Mouse (Mus musculus): ENCODE results near the gene Mtus2. TPM values are rescaled to one million over a fixed set of nuclear protein-coding genes. Genes with fewer than 3 reads are reported as not detected.

Mtus2 gene
- polyA plus RNA-seq, 1 experiment from 2014 or later, result 43.1 TPM

DNA sequence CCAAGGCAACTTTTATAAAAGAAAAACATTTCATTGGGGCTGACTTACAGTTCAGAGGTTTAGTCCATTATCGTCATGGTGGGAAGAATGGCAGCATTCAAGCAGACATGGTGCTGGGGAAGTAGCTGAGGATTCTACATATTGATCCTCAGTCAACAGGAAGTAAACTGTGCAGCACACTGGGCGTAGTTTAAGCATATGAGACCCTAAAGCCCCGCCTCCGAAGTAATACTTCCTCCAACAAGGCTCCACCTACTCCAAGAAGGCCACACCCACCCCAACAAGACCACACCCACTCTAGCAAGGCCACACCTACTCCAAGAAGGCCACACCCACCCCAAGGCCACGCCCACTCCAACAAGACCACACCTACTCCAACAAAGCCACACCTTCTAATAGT is 55.0 kb downstream of the Mtus2 start:
- no peaks in the 10 kb centered on the region for H3K36me3 ChIP-seq
- ATAC-seq (ENCODE audit: low FRiP score, low read depth), result no peak
- no peak overlapping the region for H3K4me2 ChIP-seq
- H3K9ac ChIP-seq, result no peak overlapping the region
- no peaks in the 10 kb centered on the region for H3K27me3 ChIP-seq
- H3K4me1 ChIP-seq (replicated peaks), result no peaks in the 10 kb centered on the region
- no peaks in the 10 kb centered on the region for H3K9me3 ChIP-seq
- H3K27ac ChIP-seq (replicated peaks), result no peak overlapping the region
- 87% methylated on average over 5 of the region's 5 CpGs for WGBS
- no peak overlapping the region for H3K4me3 ChIP-seq

DNA sequence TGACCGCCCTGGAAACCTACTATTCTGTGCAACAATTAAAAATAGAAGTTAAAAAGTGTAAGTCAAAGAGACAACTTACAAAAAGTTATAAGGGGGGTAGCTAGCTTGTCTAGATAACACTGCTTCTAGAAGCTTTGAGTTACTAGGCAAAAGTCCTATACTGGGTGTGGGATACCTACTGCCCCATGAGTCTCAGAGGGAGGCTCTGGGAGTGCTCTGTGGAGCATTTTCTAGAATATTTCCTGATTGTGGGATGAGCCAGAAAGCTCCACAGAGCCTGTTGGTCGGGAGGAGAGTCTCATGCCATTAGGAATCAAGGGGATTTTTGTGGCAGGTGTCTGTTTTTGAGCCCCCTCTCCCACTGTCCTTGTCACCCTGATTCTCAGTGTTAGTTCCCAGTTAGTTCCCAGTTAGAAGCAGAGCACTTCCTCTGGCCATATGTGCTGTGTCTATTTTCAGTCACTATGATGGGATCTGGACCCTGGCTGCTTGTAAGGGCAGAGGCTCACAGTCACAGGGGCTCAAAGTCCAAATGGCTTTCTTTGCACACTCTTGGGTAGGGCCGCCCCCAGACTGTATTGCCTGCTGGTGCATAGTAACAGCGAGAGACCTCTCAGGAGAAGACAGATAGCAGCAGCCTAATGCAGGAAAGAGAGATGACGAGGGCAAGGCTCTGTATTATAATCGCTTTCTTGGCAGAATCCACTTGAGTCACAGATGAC is 57.2 kb downstream of the Mtus2 start:
- H3K4me3 ChIP-seq, result no peak overlapping the region
- no peaks in the 10 kb centered on the region for H3K4me1 ChIP-seq (replicated peaks)
- no peak for ATAC-seq (ENCODE audit: low FRiP score, low read depth)
- no peak overlapping the region for H3K27ac ChIP-seq (replicated peaks)
- no peak overlapping the region for H3K4me2 ChIP-seq
- no peaks in the 10 kb centered on the region for H3K9me3 ChIP-seq
- H3K9ac ChIP-seq, result no peak overlapping the region
- no peaks in the 10 kb centered on the region for H3K27me3 ChIP-seq
- WGBS, result 76% methylated on average over 6 of the region's 6 CpGs
- H3K36me3 ChIP-seq, result no peaks in the 10 kb centered on the region

DNA sequence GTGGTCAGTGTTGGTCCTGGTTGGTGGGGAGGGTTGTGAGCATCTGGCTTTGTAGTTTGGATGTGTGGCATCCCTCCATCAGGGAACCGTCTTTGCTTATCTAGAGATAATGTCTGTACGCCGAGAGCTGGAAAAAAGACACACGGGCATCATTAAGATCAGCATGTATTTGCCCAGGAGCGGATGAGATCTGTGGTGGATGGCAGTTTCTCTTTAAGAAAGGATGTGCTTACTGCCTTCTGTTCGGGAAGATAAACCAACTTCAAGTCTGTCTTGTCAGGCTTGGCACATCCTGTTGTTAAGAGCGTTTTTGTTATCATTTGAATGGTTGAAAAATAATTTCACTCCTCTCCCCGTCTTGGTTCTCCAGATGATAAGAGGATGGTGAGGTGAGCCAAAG is 58.3 kb downstream of the Mtus2 start:
- no peak overlapping the region for H3K27ac ChIP-seq (replicated peaks)
- no peak overlapping the region for H3K9ac ChIP-seq
- no peaks in the 10 kb centered on the region for H3K36me3 ChIP-seq
- H3K4me3 ChIP-seq, result no peak overlapping the region
- H3K4me2 ChIP-seq, result no peak overlapping the region
- no peaks in the 10 kb centered on the region for H3K27me3 ChIP-seq
- 75% methylated on average over 8 of the region's 8 CpGs for WGBS
- H3K9me3 ChIP-seq, result no peaks in the 10 kb centered on the region
- no peaks in the 10 kb centered on the region for H3K4me1 ChIP-seq (replicated peaks)
- no peak for ATAC-seq (ENCODE audit: low FRiP score, low read depth)

DNA sequence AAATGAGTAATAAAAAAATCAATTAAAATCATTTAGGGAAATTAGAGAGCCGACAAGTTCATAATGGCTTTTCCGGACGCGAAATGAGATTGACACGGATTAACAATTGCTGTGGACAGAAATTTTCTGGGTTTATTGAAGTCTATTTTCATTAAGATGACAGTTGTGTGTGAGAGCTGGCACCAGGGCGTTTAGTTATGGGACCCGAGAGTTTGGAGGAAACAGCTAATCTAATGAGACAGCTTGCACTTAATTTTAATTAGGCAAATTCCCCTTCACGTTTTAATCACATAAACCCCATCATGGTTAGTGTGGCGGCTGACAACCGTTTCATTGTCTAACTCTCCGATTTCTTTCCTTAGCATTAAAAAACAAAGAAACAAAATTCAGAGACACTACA is 60.3 kb downstream of the Mtus2 start:
- no peak for ATAC-seq (ENCODE audit: low FRiP score, low read depth)
- WGBS, result 59% methylated on average over 11 of the region's 11 CpGs
- Histone ChIP-seq H3K4me3 (no peak overlapping the region), H3K4me1 (replicated peaks) (no peaks in the 10 kb centered on the region), H3K4me2 (no peak overlapping the region), H3K36me3 (no peaks in the 10 kb centered on the region), H3K27ac (replicated peaks) (no peak overlapping the region), H3K9ac (no peak overlapping the region), H3K9me3 (no peaks in the 10 kb centered on the region), H3K27me3 (no peaks in the 10 kb centered on the region)

DNA sequence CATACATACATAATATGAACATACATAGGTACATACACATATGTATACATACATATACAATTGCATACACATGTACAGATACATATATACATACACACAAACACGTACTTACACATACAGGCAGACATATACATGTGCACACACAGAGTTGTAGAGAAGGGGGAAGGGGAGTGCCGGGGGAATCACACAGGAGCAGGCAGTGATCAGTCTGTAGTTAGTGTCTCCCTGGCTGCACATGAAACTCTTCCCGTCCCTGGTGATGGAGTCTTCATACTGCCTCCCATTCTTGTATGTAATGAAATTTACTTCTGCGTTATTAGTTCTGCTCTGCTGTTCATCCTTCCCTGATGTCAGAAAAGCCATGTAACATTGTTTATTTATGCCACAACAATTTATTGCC is 65.7 kb downstream of the Mtus2 start:
- Histone ChIP-seq H3K27ac (replicated peaks) (peak overlapping the region; percentile 22; the same call in 1 of the 2 replicates), H3K27me3 (no peaks in the 10 kb centered on the region), H3K9ac (no peak overlapping the region), H3K4me2 (no peak overlapping the region), H3K4me1 (replicated peaks) (peaks cover 8% of the 10 kb centered on the region; the same call in 1 of the 2 replicates), H3K4me3 (no peak overlapping the region), H3K36me3 (no peaks in the 10 kb centered on the region), H3K9me3 (no peaks in the 10 kb centered on the region)
- 67% methylated on average over 4 of the region's 4 CpGs for WGBS
- peak; percentile 49; the same call in 1 of the 2 replicates for ATAC-seq (ENCODE audit: low FRiP score, low read depth)

DNA sequence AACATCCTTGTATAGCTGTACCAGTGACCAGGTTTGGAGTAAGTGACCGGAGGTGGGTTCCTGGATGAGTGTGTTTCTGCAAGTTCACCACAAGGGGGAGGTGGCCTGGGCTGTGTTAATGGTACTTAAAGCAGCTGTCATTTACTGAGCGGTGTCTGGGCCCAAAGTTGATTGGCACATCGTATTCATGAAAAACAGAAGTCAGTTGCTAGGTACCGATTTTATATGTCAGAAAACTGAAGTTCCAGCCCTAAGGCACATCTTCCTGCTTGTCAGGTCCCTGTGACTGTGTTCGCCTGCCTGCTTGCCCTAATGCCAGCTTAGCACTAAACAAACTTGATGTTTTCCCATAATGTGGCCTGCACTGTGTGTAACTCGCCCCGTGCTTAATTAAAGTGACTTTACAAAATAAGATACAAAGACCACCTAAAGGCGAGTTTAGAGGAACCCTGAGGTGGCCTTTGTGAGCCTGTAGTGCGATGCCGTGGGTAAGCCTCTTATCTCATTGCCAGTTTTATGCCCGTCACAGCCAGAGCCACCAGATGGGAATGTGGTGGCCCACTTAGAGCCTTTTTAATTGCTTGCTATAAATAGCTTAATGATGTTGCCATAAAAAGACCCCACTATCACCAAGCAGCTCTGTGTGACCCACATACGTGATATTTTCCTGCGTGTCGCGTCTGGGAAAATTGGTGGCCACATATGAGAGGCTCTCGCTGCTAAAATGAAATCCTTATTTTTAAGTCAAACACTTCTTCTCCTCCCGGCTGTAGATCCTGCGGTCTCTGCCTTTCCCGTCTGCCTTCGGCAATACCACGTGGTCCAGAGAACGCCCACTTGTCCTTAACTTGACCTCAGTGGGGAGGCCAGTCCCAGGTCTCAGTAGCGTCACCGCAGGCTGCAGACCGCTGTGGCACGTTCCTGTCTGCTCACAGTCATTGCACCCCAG is 69.6 kb downstream of the Mtus2 start:
- Histone ChIP-seq H3K4me3 (no peak overlapping the region), H3K4me2 (no peak overlapping the region), H3K9ac (no peak overlapping the region), H3K36me3 (no peaks in the 10 kb centered on the region), H3K4me1 (replicated peaks) (peaks cover 8% of the 10 kb centered on the region; the same call in 1 of the 2 replicates), H3K27me3 (no peaks in the 10 kb centered on the region), H3K27ac (replicated peaks) (peak overlapping the region; percentile 53; the same call in 1 of the 2 replicates), H3K9me3 (no peaks in the 10 kb centered on the region)
- peak; percentile 33; the same call in 1 of the 2 replicates for ATAC-seq (ENCODE audit: low FRiP score, low read depth)
- 62% methylated on average over 26 of the region's 26 CpGs for WGBS

DNA sequence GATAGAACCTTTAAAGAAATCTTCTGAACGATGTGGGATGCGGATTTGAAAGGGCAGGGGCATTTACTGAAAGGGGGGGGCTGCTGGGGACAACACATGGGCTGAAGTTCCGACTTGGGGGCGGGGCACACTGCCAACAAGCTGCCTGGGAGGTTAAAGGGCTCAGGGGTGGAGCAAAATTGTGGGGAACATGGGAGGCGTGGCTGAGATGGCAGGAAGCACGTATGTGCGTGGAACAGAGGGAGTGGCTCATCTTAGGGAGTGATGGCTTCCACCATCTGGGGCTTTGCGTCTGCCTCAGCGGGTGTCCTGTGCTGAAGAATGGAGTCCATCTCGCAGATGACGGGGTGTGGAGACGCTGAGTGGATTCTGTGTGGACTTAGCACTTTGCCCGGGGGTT is 70.9 kb downstream of the Mtus2 start:
- WGBS, result 62% methylated on average over 13 of the region's 13 CpGs
- Histone ChIP-seq H3K36me3 (no peaks in the 10 kb centered on the region), H3K9ac (no peak overlapping the region), H3K4me2 (no peak overlapping the region), H3K27me3 (no peaks in the 10 kb centered on the region), H3K4me3 (no peak overlapping the region), H3K27ac (replicated peaks) (no peak overlapping the region), H3K4me1 (replicated peaks) (peaks cover 8% of the 10 kb centered on the region; the same call in 1 of the 2 replicates), H3K9me3 (no peaks in the 10 kb centered on the region)
- no peak for ATAC-seq (ENCODE audit: low FRiP score, low read depth)

DNA sequence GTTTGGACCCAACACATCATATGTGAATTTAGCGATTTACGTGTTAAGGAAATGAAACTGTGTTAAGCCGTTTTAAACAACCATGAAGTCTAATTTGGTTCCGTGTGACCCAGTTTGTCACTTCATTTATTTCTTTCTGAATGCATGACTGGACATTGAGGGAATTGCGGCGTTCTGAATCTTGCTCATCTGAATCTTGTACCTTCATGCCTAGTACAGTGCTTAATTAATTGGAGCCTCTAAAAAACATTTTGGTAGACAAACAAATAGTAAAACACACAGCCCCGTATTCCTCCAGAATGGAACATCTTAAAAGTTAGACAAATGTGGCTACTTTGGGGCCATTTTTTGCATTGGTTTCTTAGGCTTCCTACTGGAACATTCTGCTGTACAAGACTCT is 84.5 kb downstream of the Mtus2 start:
- Histone ChIP-seq H3K27me3 (no peaks in the 10 kb centered on the region), H3K9me3 (0 out of 2 replicates have a peak, but pooled peaks cover 4% of the 10 kb centered on the region), H3K4me1 (replicated peaks) (no peaks in the 10 kb centered on the region), H3K4me2 (no peak overlapping the region), H3K4me3 (no peak overlapping the region), H3K27ac (replicated peaks) (no peak overlapping the region), H3K9ac (no peak overlapping the region), H3K36me3 (no peaks in the 10 kb centered on the region)
- ATAC-seq (ENCODE audit: low FRiP score, low read depth), result no peak
- WGBS, result 90% methylated on average over 7 of the region's 7 CpGs

DNA sequence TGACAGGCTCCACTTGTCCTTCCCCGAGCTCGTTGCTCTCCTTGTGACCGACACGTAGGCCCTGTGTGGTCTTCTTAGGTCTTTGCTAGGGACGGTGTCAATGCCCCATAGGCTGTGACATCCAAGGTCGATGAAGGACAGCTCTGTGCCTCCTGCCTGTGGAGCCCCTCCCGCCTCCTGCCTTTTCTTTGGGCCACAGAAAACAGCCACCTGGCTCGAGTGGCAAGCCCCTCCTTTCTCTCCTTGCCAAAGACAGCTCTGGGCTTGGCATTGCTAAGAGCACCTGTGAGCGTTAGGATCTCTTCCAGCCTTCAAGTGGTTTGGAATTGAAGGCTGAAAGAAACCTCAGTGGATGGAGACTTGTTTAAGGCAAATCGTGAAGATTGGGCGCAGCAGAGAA is 91.1 kb downstream of the Mtus2 start:
- 85% methylated on average over 11 of the region's 11 CpGs for WGBS
- Histone ChIP-seq H3K36me3 (no peaks in the 10 kb centered on the region), H3K9ac (no peak overlapping the region), H3K27ac (replicated peaks) (no peak overlapping the region), H3K9me3 (0 out of 2 replicates have a peak, but pooled peaks cover 4% of the 10 kb centered on the region), H3K27me3 (no peaks in the 10 kb centered on the region), H3K4me2 (no peak overlapping the region), H3K4me3 (no peak overlapping the region), H3K4me1 (replicated peaks) (peaks cover 8% of the 10 kb centered on the region)
- ATAC-seq (ENCODE audit: low FRiP score, low read depth), result no peak

DNA sequence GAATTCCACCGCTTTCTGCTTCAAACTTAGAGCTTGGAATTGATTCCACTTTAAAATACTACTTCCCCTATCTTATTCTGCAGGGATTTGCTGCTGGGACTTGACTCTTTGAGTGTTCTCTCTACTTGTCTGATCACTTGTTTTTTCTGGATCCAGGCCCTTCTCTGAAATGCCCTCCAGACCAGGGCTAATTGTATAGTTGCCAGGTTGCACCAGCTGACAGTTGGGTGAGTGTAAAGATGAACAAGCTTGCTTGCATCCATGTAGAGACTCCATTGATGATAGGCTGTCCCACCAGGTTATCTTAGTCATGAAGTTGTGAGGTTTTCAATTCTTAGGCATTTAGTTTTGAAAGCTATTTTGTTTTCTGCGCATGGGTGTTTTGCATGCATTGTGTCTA is 92.2 kb downstream of the Mtus2 start:
- H3K9ac ChIP-seq, result no peak overlapping the region
- H3K36me3 ChIP-seq, result no peaks in the 10 kb centered on the region
- H3K27me3 ChIP-seq, result no peaks in the 10 kb centered on the region
- H3K4me1 ChIP-seq (replicated peaks), result peaks cover 13% of the 10 kb centered on the region
- H3K9me3 ChIP-seq, result 0 out of 2 replicates have a peak, but pooled peaks cover 4% of the 10 kb centered on the region
- ATAC-seq (ENCODE audit: low FRiP score, low read depth), result no peak
- no peak overlapping the region for H3K4me3 ChIP-seq
- no peak overlapping the region for H3K4me2 ChIP-seq
- H3K27ac ChIP-seq (replicated peaks), result no peak overlapping the region
- 96% methylated on average over 2 of the region's 2 CpGs for WGBS

DNA sequence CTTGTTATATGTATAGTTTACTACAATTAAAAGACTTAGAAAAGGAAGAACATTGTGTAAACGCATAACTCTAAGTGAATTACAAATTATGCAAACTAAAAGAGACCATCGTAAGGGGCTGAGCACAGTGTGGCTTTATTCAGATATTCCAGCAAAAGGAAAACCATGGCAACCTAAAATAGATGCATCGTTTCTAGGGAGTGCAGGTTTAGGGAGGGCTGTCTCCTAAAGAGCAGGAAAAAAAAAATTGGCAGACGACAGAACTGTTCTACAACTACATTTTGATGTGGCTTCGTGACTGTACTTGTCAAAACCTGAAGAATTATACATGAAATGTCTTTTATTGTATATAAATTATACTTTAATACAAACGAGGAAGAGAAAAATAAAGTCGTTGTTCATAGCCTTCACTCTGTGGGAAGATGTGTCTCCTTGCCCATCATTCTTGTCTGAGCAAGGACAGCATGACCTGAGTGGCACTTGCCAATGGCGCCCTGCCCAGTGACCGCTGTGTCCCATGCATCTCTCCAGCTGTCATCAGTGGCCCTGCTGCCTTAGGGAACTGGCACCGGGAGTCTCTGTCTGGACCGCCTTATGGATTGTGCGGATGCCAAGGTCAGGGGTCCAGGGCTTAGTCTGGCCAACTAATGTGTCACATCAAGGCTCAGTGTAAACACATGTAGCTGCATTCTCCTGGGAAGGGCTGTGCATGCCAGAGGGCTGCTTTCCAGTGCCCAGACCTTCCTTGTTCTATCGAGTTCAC is 95.9 kb downstream of the Mtus2 start:
- H3K27ac ChIP-seq (replicated peaks), result 0 out of 2 replicates have a peak overlapping the region, but pooled peaks have one; percentile 18
- no peaks in the 10 kb centered on the region for H3K36me3 ChIP-seq
- no peak overlapping the region for H3K4me3 ChIP-seq
- H3K9ac ChIP-seq, result no peak overlapping the region
- peaks cover 13% of the 10 kb centered on the region for H3K4me1 ChIP-seq (replicated peaks)
- H3K9me3 ChIP-seq, result no peaks in the 10 kb centered on the region
- H3K4me2 ChIP-seq, result no peak overlapping the region
- no peaks in the 10 kb centered on the region for H3K27me3 ChIP-seq
- 56% methylated on average over 13 of the region's 13 CpGs for WGBS
- ATAC-seq (ENCODE audit: low FRiP score, low read depth), result peak; percentile 86
